Mouse (Mus musculus): Measurements from ENCODE around the gene Svs2.

DNA sequence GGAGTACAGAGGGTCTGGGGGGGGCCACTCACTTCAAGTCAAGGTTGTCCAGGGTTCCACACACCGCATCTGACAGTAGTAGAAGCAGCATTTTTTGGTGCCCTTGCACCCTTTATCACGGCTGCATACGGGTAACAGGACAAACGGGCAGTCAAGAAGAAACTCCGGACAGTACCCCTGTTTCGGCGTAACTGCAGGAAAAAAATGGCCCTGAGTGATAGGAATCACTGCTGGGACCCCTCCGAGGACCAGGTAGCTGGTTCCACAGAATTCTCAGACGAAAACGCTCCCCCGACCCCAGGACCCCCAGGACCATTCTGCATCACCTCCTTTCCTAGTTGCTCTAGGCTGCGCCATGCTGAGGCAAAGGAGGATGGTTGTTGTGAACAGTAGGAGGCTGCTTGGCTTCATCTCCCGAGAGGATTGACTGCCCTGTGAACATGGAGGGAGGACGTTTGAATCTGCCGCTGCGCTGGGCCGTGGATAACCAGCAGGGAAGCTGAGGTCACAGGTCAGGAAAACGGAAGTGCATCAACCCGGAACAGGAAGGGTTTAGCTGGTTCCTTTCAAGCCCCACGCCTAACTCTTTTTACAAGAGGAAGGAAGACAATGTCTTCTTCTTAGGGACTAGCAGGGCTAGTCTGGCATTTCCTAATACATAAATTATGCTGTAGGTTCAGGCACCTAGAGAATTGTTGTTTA lies 38.5 kb downstream of the Svs2 start, which contains the start of gene Wfdc15a:
- TF ChIP-seq CTCF (IDR thresholded peaks at IDR 0.05; ENCODE audit: control insufficient read depth, insufficient read depth, insufficient replicate concordance, low read depth, low read length): no peak
- TF ChIP-seq POLR2A (IDR thresholded peaks at IDR 0.05; ENCODE audit: control insufficient read depth, low read depth, low read length): peak; percentile 84

All from testis, adult 2 months (tissue).